Mouse (Mus musculus): Measurements from ENCODE around the gene Plekha4. TPM values are rescaled to one million over a fixed set of nuclear protein-coding genes. Genes with fewer than 3 reads are reported as not detected.
A peak's percentile ranks its signal among the peaks of the same experiment; 100 is the strongest.

The Plekha4 gene
- polyA plus RNA-seq, 1 experiment: 4.6 TPM

DNA sequence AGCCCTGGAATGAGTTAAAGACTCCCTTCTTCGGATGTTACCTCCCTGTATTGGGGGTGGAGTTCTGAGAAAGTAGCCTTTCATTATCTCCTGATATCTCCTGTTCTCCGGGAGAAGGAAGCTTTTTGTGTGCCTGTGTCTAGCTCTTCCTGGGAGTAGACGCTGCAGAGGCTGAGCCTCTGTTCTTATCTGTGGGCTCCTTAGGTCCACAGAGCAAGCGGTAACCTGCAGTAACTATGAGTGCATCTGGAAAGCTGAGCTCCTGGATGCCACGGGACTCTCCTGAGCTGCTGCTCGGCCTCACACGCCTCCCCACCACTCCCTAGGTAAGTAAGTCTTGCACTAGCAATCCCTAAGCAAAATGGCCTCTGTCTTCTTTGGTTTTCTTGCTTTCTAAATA lies 40.0 kb upstream of the Plekha4 start:
- Histone ChIP-seq H3K27me3 (replicated peaks; ENCODE audit: control insufficient read depth, insufficient read depth, low read length) (no peaks in the 10 kb centered on the region), H3K36me3 (ENCODE audit: control insufficient read depth, insufficient read depth, low read length) (no peaks in the 10 kb centered on the region), H3K27ac (ENCODE audit: insufficient read depth, low read depth, low read length) (no peak overlapping the region), H3K4me1 (ENCODE audit: control insufficient read depth, insufficient read depth, low read length) (peaks cover 8% of the 10 kb centered on the region), H3K4me3 (ENCODE audit: insufficient read depth, low read depth, low read length) (no peak overlapping the region)
- DNase-seq: no peak
- WGBS: 78% methylated on average over 7 of the region's 7 CpGs
- TF ChIP-seq POLR2A (IDR thresholded peaks at IDR 0.05; ENCODE audit: low read depth, low read length): no peak
- TF ChIP-seq CTCF (conservative IDR thresholded peaks at IDR 0.05; ENCODE audit: insufficient read depth, insufficient read length, low read depth, low read length): no peak

DNA sequence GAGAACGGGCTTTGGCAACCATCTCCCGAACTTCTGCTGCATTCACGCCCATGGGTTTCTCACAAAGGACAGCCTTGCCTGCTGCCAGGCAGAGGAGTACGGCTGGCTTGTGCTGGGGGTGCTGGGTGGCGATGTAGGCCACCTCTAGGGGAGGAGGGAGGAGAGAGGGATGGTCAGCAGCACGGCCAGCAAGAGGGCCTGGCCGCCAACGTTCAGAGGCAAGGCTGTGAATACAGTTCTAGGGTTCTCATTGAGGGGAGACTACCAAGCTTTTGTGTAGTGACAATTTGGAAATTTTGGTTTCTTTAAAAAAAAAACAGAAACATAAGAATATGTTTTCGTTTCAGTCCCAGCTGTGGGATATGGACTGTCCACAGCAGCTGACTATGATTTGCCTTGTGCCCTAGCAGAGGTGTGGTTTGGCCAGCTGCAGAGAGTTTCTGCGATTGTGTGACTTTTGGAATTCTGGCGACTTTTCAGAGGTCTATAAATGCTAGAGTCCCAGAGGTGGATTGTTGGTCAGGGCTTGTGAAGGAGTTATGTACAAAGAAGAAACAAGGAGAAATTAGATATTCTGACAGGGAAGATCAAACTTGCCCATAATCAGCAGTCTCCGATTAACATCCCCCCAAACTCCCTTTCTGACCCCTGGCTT lies 39.2 kb upstream of the Plekha4 start, which contains the start of gene Gm45808:
TSS of gene Gm45808 (minus strand) at position 51 of the 655 bp plus-strand sequence.
- WGBS: 77% methylated on average over 12 of the region's 12 CpGs
- H3K27ac ChIP-seq (ENCODE audit: insufficient read depth, low read depth, low read length): no peak within 1 kb of the TSS
- H3K36me3 ChIP-seq (ENCODE audit: control insufficient read depth, insufficient read depth, low read length): no peaks in the 10 kb centered on the region
- TF ChIP-seq CTCF (conservative IDR thresholded peaks at IDR 0.05; ENCODE audit: insufficient read depth, insufficient read length, low read depth, low read length) (no peak), POLR2A (IDR thresholded peaks at IDR 0.05; ENCODE audit: low read depth, low read length) (no peak)
- peaks cover 10% of the 10 kb centered on the region for H3K4me1 ChIP-seq (ENCODE audit: control insufficient read depth, insufficient read depth, low read length)
- no peaks in the 10 kb centered on the region for H3K27me3 ChIP-seq (replicated peaks; ENCODE audit: control insufficient read depth, insufficient read depth, low read length)
- peak; percentile 56 for DNase-seq
- no peak within 1 kb of the TSS for H3K4me3 ChIP-seq (ENCODE audit: insufficient read depth, low read depth, low read length)

DNA sequence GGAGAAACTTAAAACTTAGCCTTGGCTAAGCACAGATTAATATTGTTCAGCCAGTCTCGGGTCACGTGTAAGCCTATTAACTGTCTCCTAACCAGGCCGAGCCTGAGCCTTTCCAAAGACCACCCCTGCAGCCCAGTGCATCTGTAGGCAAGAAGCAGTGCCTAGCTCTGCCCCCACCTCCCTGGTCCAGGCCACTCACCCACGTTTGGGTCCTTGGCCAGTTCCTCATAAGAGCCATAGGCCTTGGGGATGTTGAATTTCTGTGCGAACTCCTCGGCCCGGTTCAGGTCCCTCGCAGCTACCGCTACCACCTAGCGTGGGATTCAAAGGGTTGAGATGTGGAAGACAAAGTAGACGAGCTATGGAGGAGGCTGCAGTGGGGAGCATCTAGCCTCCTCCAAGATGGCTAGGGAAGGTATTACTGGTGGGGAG lies 38.3 kb upstream of the Plekha4 start:
- Histone ChIP-seq H3K4me3 (ENCODE audit: insufficient read depth, low read depth, low read length) (no peak overlapping the region), H3K4me1 (ENCODE audit: control insufficient read depth, insufficient read depth, low read length) (peaks cover 10% of the 10 kb centered on the region), H3K36me3 (ENCODE audit: control insufficient read depth, insufficient read depth, low read length) (no peaks in the 10 kb centered on the region), H3K27ac (ENCODE audit: insufficient read depth, low read depth, low read length) (no peak overlapping the region), H3K27me3 (replicated peaks; ENCODE audit: control insufficient read depth, insufficient read depth, low read length) (no peaks in the 10 kb centered on the region)
- 72% methylated on average over 11 of the region's 11 CpGs for WGBS
- TF ChIP-seq CTCF (conservative IDR thresholded peaks at IDR 0.05; ENCODE audit: insufficient read depth, insufficient read length, low read depth, low read length) (no peak), POLR2A (IDR thresholded peaks at IDR 0.05; ENCODE audit: low read depth, low read length) (no peak)
- no peak for DNase-seq

DNA sequence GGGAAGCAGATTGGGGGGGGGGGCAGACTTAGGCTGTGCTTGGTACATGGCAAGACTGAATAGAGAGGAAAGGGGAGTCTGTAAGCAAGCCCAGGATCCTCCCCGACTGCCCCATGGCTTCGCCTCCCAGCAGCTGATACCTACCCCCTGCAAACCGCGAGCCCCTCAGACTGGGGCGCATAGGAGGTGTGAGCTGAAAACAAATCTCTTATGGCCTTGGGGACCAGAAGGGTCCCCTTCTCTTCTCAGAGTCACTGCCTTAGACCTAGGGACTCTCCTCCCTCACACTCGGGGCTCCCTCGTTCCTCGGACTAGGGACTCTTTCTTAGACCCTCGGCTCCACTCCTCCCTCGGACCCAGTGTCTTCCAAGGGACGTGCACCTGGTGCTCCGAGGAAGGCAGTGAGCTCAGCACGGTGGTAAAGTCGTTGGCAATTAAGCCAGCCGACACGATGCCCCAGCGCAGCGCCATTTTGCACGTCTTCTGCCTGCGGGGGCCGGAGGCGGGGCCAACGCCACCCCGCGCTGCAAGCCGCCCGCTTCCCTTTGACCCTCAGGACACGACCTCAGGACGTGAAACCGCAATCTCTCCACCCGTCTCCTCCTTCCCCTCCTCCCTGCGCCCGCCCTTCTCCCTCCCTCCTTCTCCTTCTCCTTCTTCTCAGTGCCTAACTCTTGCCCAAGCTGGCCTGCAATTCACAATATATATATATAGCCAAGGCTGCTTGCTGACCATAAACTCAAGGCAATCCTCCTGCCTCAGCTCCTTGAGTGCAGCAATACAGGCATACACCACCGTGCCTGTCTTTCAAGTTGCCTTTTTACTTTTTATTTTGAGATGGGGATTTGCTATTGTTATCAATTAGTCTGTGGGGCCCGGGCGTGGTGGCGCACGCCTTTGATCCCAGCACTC lies 37.6 kb upstream of the Plekha4 start, which contains the start of gene Dhdh:
TSS of gene Dhdh (minus strand) at position 513 of the 912 bp plus-strand sequence.
- H3K27me3 ChIP-seq (replicated peaks; ENCODE audit: control insufficient read depth, insufficient read depth, low read length): no peaks in the 10 kb centered on the region
- DNase-seq: peak; percentile 78
- no peak within 1 kb of the TSS for H3K27ac ChIP-seq (ENCODE audit: insufficient read depth, low read depth, low read length)
- no peaks in the 10 kb centered on the region for H3K36me3 ChIP-seq (ENCODE audit: control insufficient read depth, insufficient read depth, low read length)
- TF ChIP-seq POLR2A (IDR thresholded peaks at IDR 0.05; ENCODE audit: low read depth, low read length): no peak
- no peak for TF ChIP-seq CTCF (conservative IDR thresholded peaks at IDR 0.05; ENCODE audit: insufficient read depth, insufficient read length, low read depth, low read length)
- WGBS: 18% methylated on average over 38 of the region's 38 CpGs
- peak within 1 kb of the TSS; percentile 59 for H3K4me3 ChIP-seq (ENCODE audit: insufficient read depth, low read depth, low read length)
- peaks cover 10% of the 10 kb centered on the region for H3K4me1 ChIP-seq (ENCODE audit: control insufficient read depth, insufficient read depth, low read length)

DNA sequence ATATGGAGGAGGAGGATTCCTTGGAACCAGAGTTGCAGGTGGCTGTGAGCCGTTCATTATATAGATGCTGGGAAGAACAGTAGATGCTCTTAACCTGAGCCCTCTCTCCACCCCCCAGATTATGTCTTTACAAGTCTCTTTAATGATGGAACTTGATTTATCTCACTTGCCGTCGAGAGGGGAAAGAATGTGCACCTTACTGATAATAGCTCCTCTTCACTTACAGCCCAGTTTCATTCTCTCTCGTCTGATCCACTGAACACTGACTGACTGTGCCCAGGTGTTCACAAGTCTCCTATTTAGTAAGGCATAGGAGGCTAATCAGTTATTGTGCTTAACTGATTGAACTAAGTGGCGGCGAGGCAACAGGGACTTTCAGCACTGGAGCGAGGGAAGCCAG lies 36.6 kb upstream of the Plekha4 start:
- no peak for TF ChIP-seq POLR2A (IDR thresholded peaks at IDR 0.05; ENCODE audit: low read depth, low read length)
- no peak for TF ChIP-seq CTCF (conservative IDR thresholded peaks at IDR 0.05; ENCODE audit: insufficient read depth, insufficient read length, low read depth, low read length)
- 83% methylated on average over 7 of the region's 7 CpGs for WGBS
- H3K36me3 ChIP-seq (ENCODE audit: control insufficient read depth, insufficient read depth, low read length): no peaks in the 10 kb centered on the region; the same call in 1 of the 2 replicates
- H3K27ac ChIP-seq (ENCODE audit: insufficient read depth, low read depth, low read length): no peak overlapping the region
- H3K4me3 ChIP-seq (ENCODE audit: insufficient read depth, low read depth, low read length): no peak overlapping the region
- no peaks in the 10 kb centered on the region for H3K27me3 ChIP-seq (replicated peaks; ENCODE audit: control insufficient read depth, insufficient read depth, low read length)
- H3K4me1 ChIP-seq (ENCODE audit: control insufficient read depth, insufficient read depth, low read length): peaks cover 10% of the 10 kb centered on the region
- no peak for DNase-seq

DNA sequence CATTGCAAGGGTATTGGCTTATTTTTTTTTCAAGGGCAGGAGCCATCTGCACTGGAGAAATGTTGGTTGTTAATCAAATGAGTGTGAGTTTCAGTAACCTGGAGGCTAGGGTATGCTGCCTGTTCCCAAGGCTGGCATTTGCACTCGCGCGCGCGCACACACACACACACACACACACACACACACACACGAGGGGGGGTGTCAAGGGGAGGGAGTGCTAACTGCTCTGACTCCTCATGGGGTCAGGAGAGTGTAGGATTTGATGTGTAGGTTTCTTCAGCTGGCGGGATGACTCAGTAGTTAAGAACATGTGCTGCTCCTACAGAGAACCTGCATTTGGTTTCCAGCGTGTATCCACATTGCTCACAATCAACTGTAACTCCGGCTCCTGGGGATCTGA lies 35.3 kb upstream of the Plekha4 start:
- Histone ChIP-seq H3K4me3 (ENCODE audit: insufficient read depth, low read depth, low read length) (no peak overlapping the region), H3K27me3 (replicated peaks; ENCODE audit: control insufficient read depth, insufficient read depth, low read length) (no peaks in the 10 kb centered on the region), H3K4me1 (ENCODE audit: control insufficient read depth, insufficient read depth, low read length) (peaks cover 10% of the 10 kb centered on the region), H3K27ac (ENCODE audit: insufficient read depth, low read depth, low read length) (no peak overlapping the region; the same call in 1 of the 2 replicates), H3K36me3 (ENCODE audit: control insufficient read depth, insufficient read depth, low read length) (no peaks in the 10 kb centered on the region; the same call in 1 of the 2 replicates)
- no peak for TF ChIP-seq CTCF (conservative IDR thresholded peaks at IDR 0.05; ENCODE audit: insufficient read depth, insufficient read length, low read depth, low read length)
- no peak for TF ChIP-seq POLR2A (IDR thresholded peaks at IDR 0.05; ENCODE audit: low read depth, low read length)
- no peak for DNase-seq
- 50% methylated on average over 9 of the region's 9 CpGs for WGBS

DNA sequence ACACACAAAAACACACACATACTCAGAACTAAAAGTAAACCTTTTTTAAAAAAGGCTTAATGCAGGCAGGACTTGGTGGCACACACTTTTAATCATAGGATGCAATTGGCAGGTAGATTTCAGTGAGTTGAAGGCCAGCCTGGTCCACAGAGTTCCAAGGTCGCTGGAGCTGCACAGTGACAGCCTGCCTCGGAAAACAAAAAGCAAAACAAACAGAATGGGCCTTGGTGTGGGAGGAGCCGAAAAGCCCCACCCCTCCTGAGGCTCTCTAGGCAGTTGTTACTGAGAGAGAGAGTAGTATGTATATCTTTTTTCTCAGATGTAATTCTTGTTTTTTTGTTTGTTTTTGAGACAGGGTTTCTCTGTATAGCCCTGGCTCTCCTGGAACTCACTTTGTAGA lies 34.9 kb upstream of the Plekha4 start:
- Histone ChIP-seq H3K27ac (ENCODE audit: insufficient read depth, low read depth, low read length) (no peak overlapping the region; the same call in 1 of the 2 replicates), H3K27me3 (replicated peaks; ENCODE audit: control insufficient read depth, insufficient read depth, low read length) (no peaks in the 10 kb centered on the region), H3K36me3 (ENCODE audit: control insufficient read depth, insufficient read depth, low read length) (no peaks in the 10 kb centered on the region; the same call in 1 of the 2 replicates), H3K4me1 (ENCODE audit: control insufficient read depth, insufficient read depth, low read length) (peaks cover 10% of the 10 kb centered on the region), H3K4me3 (ENCODE audit: insufficient read depth, low read depth, low read length) (no peak overlapping the region)
- peak; percentile 72 for DNase-seq
- 7% methylated on average over 3 of the region's 3 CpGs for WGBS
- no peak for TF ChIP-seq POLR2A (IDR thresholded peaks at IDR 0.05; ENCODE audit: low read depth, low read length)
- TF ChIP-seq CTCF (conservative IDR thresholded peaks at IDR 0.05; ENCODE audit: insufficient read depth, insufficient read length, low read depth, low read length): no peak

Data from kidney, adult 2 months (tissue).